Mouse (Mus musculus) liver, postnatal 0 days (tissue): ENCODE measurements around the gene Pcx. TPM values are rescaled to one million over a fixed set of nuclear protein-coding genes. Genes with fewer than 3 reads are reported as not detected.
A peak's percentile ranks its signal among the peaks of the same experiment; 100 is the strongest.

Experiments used
- ATAC-seq: fragments of 200-750 bp; cut with Nextera tagmentation; 2 replicates; pipeline ENCODE4 v1.8.0; 2017; ENCODE audit warnings: mild to moderate bottlenecking, moderate library complexity
- DNase-seq: peaks from one replicate; pipeline ENCODE4 v3.0.0-alpha.2; 2016
- H3K27ac ChIP-seq: fragments of 300-500 bp; sonication (generic); 2 replicates; pipeline ENCODE4 v1.5.1; 2014; ENCODE audit warnings: antibody characterized with exemption, moderate library complexity, mild to moderate bottlenecking, low read depth
- H3K27me3 ChIP-seq: fragments of 300-500 bp; sonication (generic); 2 replicates; pipeline ENCODE4 v1.6.1; 2014; ENCODE audit warnings: low read length, control low read depth, mixed read lengths; ENCODE audit not compliant: insufficient read depth
- H3K36me3 ChIP-seq: fragments of 300-500 bp; sonication (generic); replicated peaks from 2 replicates; pipeline ENCODE4 v1.6.1; 2014; ENCODE audit warnings: mild to moderate bottlenecking, control low read depth, low read length, moderate library complexity, mixed read lengths; ENCODE audit not compliant: insufficient read depth
- H3K4me1 ChIP-seq: fragments of 300-500 bp; sonication (generic); 2 replicates; pipeline ENCODE4 v1.6.1; 2014; ENCODE audit warnings: antibody characterized with exemption, mild to moderate bottlenecking, control low read depth; ENCODE audit not compliant: insufficient read depth
- H3K4me2 ChIP-seq: fragments of 300-500 bp; sonication (generic); 2 replicates; pipeline ENCODE4 v1.6.1; 2014; ENCODE audit warnings: low read depth, mild to moderate bottlenecking, low read length, moderate library complexity, mixed read lengths
- H3K4me3 ChIP-seq: fragments of 300-500 bp; sonication (generic); 2 replicates; pipeline ENCODE4 v1.5.1; 2014; ENCODE audit warnings: low read depth, low read length
- H3K9ac ChIP-seq: fragments of 300-500 bp; sonication (generic); replicated peaks from 2 replicates; pipeline ENCODE4 v1.6.1; 2014; ENCODE audit warnings: mild to moderate bottlenecking, moderate library complexity
- H3K9me3 ChIP-seq: fragments of 300-500 bp; sonication (generic); 2 replicates; pipeline ENCODE4 v1.6.1; 2016; ENCODE audit warnings: mild to moderate bottlenecking, control low read depth, low read length, mixed read lengths
- CTCF ChIP-seq: sonication (generic); IDR thresholded peaks from 2 replicates; pipeline ENCODE4 v1.5.1; 2016; ENCODE audit warnings: antibody characterized with exemption, low read depth
- EP300 ChIP-seq: IDR thresholded peaks from 2 replicates; pipeline ENCODE4 v1.6.1; 2016; ENCODE audit warnings: antibody characterized with exemption, low read depth, mild to moderate bottlenecking
- WGBS: fragments of 180-500 bp; shearing (Covaris S2); extraction: QIAGEN DNeasy Blood & Tissue Kit; methylation state at CpG from one replicate; pipeline ENCODE4 v1.1.7; 2014; ENCODE audit not compliant: insufficient replicate concordance; 5-methylcytosine and 5-hydroxymethylcytosine counted together
- polyA plus RNA-seq: library from polyadenylated mRNA; unstranded; fragments of >200 nt; fragmentation: Nextera tagmentation; extraction: Ambion mirVana; gene quantifications from 2 replicates; pipeline ENCODE4 v1.2.1, GENCODE M21; 2015

Pcx gene
- polyA plus RNA-seq, 1 experiment from 2014 or later: 283 TPM

DNA sequence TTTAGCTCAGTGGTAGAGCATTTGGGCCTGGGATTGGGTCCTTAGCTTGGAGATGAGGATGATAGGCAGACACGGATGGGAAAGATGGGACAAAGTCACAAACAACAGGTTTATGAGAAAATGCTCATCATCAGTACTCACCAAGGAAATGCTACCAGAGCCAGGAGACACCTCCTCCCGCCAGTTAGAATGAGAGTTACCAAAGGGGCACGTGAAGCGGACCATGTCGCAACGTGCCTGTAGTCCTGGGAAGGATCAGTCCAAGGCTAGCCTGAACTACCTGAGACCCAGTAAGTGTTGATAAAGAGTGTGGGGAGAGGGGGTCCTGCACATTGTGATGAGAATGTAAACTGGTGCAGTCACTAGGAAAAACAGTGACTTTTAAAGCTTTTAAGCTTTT, 60.5 kb downstream of the Pcx start:
- Histone ChIP-seq H3K4me2 (no peak overlapping the region), H3K4me1 (peaks cover 47% of the 10 kb centered on the region), H3K9ac (no peak overlapping the region), H3K27ac (peak overlapping the region; percentile 98), H3K9me3 (no peaks in the 10 kb centered on the region), H3K4me3 (no peak overlapping the region), H3K36me3 (no peaks in the 10 kb centered on the region), H3K27me3 (no peaks in the 10 kb centered on the region)
- ATAC-seq (no peak), DNase-seq (no peak)
- 79% methylated on average over 6 of the region's 6 CpGs for WGBS
- TF ChIP-seq EP300 (no peak), CTCF (no peak)

GRCm38 (mm10) chr19:4571658-4572057, 61.4 kb downstream of the Pcx start:
- H3K9ac ChIP-seq: 0 out of 2 replicates have a peak overlapping the region, but pooled peaks have one; percentile 12

GRCm38 (mm10) chr19:4572061-4572460, 61.8 kb downstream of the Pcx start:
- Histone ChIP-seq H3K4me2 (no peak overlapping the region), H3K27ac (0 out of 2 replicates have a peak overlapping the region, but pooled peaks have one; percentile 3), H3K9ac (0 out of 2 replicates have a peak overlapping the region, but pooled peaks have one; percentile 12), H3K4me1 (peaks cover 35% of the 10 kb centered on the region), H3K27me3 (no peaks in the 10 kb centered on the region), H3K4me3 (no peak overlapping the region), H3K9me3 (no peaks in the 10 kb centered on the region), H3K36me3 (no peaks in the 10 kb centered on the region)
- no peak for DNase-seq
- ATAC-seq: no peak
- TF ChIP-seq CTCF: no peak
- no peak for TF ChIP-seq EP300
- 74% methylated on average over 4 of the region's 4 CpGs for WGBS

More at GRCm38 (mm10) chr19:4571658-4572057, 61.4 kb downstream of the Pcx start:
- H3K36me3 ChIP-seq: no peaks in the 10 kb centered on the region
- 97% methylated on average over 1 of the region's 1 CpGs for WGBS
- no peak overlapping the region for H3K4me3 ChIP-seq
- no peaks in the 10 kb centered on the region for H3K9me3 ChIP-seq
- TF ChIP-seq EP300 (no peak), CTCF (no peak)
- 0 out of 2 replicates have a peak overlapping the region, but pooled peaks have one; percentile 3 for H3K27ac ChIP-seq
- peaks cover 39% of the 10 kb centered on the region for H3K4me1 ChIP-seq
- H3K27me3 ChIP-seq: no peaks in the 10 kb centered on the region
- DNase-seq (no peak), ATAC-seq (no peak)
- no peak overlapping the region for H3K4me2 ChIP-seq

DNA sequence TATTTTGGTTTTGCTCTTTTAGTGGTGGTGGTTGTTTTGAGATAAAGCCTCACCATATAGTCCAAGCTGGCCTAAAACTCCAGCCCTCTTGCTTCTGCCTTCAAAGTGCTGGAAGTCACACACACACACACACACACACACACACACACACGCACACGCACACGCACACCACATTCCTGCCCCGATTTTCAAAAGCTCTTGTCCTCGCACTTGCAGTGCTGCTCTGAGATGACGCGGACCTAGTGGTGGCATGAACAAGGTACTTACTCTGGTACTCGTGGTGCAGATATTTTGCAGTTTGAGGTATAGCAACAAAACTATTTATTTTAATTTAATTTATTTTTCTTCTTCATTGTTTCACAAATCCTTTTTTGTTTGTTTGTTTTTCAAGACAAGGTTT, 62.2 kb downstream of the Pcx start:
- Histone ChIP-seq H3K4me1 (peaks cover 31% of the 10 kb centered on the region), H3K27me3 (no peaks in the 10 kb centered on the region), H3K4me3 (no peak overlapping the region), H3K9me3 (no peaks in the 10 kb centered on the region), H3K27ac (no peak overlapping the region), H3K9ac (no peak overlapping the region), H3K4me2 (no peak overlapping the region), H3K36me3 (no peaks in the 10 kb centered on the region)
- DNase-seq: no peak
- no peak for TF ChIP-seq CTCF
- no peak for TF ChIP-seq EP300
- WGBS: 89% methylated on average over 8 of the region's 8 CpGs
- ATAC-seq: no peak

DNA sequence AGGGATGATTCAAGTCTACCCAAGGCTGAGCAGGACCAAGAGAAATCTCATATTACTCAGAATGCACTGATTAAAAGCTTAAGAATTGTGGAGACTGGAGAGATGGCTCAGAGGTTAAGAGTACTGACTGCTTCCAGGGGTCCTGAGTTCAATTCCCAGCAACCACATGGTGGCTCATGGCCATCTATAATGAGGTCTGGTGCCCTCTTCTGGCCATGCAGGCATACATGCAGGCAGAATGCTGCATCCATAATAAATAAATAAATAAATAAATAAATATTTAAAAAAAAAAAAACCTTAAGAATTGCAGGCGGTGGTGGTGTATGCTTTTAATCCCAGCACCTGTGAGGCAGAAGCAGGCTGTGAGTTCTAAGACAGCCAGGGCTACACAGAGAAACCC, 63.0 kb downstream of the Pcx start:
- Histone ChIP-seq H3K27me3 (no peaks in the 10 kb centered on the region), H3K4me2 (no peak overlapping the region), H3K36me3 (no peaks in the 10 kb centered on the region), H3K9ac (no peak overlapping the region), H3K27ac (no peak overlapping the region), H3K4me3 (no peak overlapping the region), H3K4me1 (peaks cover 25% of the 10 kb centered on the region), H3K9me3 (no peaks in the 10 kb centered on the region)
- no peak for ATAC-seq
- WGBS: 87% methylated on average over 1 of the region's 1 CpGs
- no peak for DNase-seq
- TF ChIP-seq EP300: no peak
- peak; percentile 58 for TF ChIP-seq CTCF

- no peaks in the 10 kb centered on the region for H3K9me3 ChIP-seq
- DNase-seq (peak; percentile 46), ATAC-seq (peak; percentile 89)
- peak overlapping the region; percentile 70 for H3K27ac ChIP-seq
- WGBS: 67% methylated on average over 2 of the region's 2 CpGs
- no peaks in the 10 kb centered on the region for H3K27me3 ChIP-seq
- TF ChIP-seq EP300 (no peak), CTCF (no peak)
- peaks cover 4% of the 10 kb centered on the region for H3K4me1 ChIP-seq
- no peak overlapping the region for H3K4me3 ChIP-seq
- no peak overlapping the region for H3K4me2 ChIP-seq
- no peaks in the 10 kb centered on the region for H3K36me3 ChIP-seq
- 0 out of 2 replicates have a peak overlapping the region, but pooled peaks have one; percentile 4 for H3K9ac ChIP-seq
Observed at GRCm38 (mm10) chr19:4578799-4579198, 68.5 kb downstream of the Pcx start.
